Mouse (Mus musculus): ENCODE data around the gene Txnrd3. TPM values are rescaled to one million over a fixed set of nuclear protein-coding genes. Genes with fewer than 3 reads are reported as not detected.

Txnrd3 gene
- polyA plus RNA-seq (2015; fragmentation: Nextera tagmentation; extraction: Ambion mirVana), result 12.8 and 13.8 TPM in 2 replicates

GRCm38 (mm10) chr6:89643798-89644270 is at the start of gene Txnrd3:
Txnrd3 (plus strand) TSS chr6:89643988.
- H3K36me3 ChIP-seq, result no peaks in the 10 kb centered on the region
- peak within 1 kb of the TSS; percentile 74 for H3K4me2 ChIP-seq
- peak; percentile 90 for ATAC-seq (ENCODE audit: low FRiP score)
- peaks cover 14% of the 10 kb centered on the region for H3K4me1 ChIP-seq (replicated peaks)
- no peaks in the 10 kb centered on the region for H3K9me3 ChIP-seq
- 1% methylated on average over 40 of the region's 51 CpGs for WGBS
- no peaks in the 10 kb centered on the region for H3K27me3 ChIP-seq
- H3K4me3 ChIP-seq, result peak within 1 kb of the TSS; percentile 71
- H3K9ac ChIP-seq, result peak within 1 kb of the TSS; percentile 78
- H3K27ac ChIP-seq, result peak within 1 kb of the TSS; percentile 90

- ATAC-seq (ENCODE audit: low FRiP score), result peak; percentile 99
- H3K4me3 ChIP-seq, result peak within 1 kb of the TSS; percentile 73
- under 1% methylated on average over 56 of the region's 56 CpGs for WGBS
Observed at GRCm38 (mm10) chr6:89595018-89595776, 48.6 kb upstream of the Txnrd3 start, which contains the start of gene Chchd6. Chchd6 (minus strand) TSS chr6:89595652.

GRCm38 (mm10) chr6:89595777-89596146 is 48.0 kb upstream of the Txnrd3 start:
- Histone ChIP-seq H3K9ac (no peak overlapping the region), H3K9me3 (peaks cover 4% of the 10 kb centered on the region; the same call in 1 of the 2 replicates), H3K36me3 (no peaks in the 10 kb centered on the region), H3K4me1 (replicated peaks) (peaks cover 9% of the 10 kb centered on the region), H3K27me3 (no peaks in the 10 kb centered on the region), H3K4me3 (peak overlapping the region; percentile 73), H3K27ac (no peak overlapping the region), H3K4me2 (peak overlapping the region; percentile 70)
- WGBS, result 23% methylated on average over 5 of the region's 5 CpGs
- peak; percentile 58 for ATAC-seq (ENCODE audit: low FRiP score)

More at GRCm38 (mm10) chr6:89595018-89595776, 48.6 kb upstream of the Txnrd3 start, which contains the start of gene Chchd6:
- no peaks in the 10 kb centered on the region for H3K27me3 ChIP-seq
- H3K9me3 ChIP-seq, result peaks cover 3% of the 10 kb centered on the region; the same call in 1 of the 2 replicates
- peak within 1 kb of the TSS; percentile 75 for H3K27ac ChIP-seq
- H3K4me1 ChIP-seq (replicated peaks), result peaks cover 9% of the 10 kb centered on the region
- no peaks in the 10 kb centered on the region for H3K36me3 ChIP-seq
- peak within 1 kb of the TSS; percentile 70 for H3K4me2 ChIP-seq
- peak within 1 kb of the TSS; percentile 87 for H3K9ac ChIP-seq

GRCm38 (mm10) chr6:89596510-89596909 is 47.3 kb upstream of the Txnrd3 start:
- no peaks in the 10 kb centered on the region for H3K36me3 ChIP-seq
- H3K4me1 ChIP-seq (replicated peaks), result peaks cover 9% of the 10 kb centered on the region
- no peak overlapping the region for H3K27ac ChIP-seq
- no peak for ATAC-seq (ENCODE audit: low FRiP score)
- H3K4me2 ChIP-seq, result no peak overlapping the region
- H3K4me3 ChIP-seq, result no peak overlapping the region
- no peaks in the 10 kb centered on the region for H3K27me3 ChIP-seq
- H3K9me3 ChIP-seq, result peaks cover 4% of the 10 kb centered on the region; the same call in 1 of the 2 replicates
- WGBS, result 97% methylated on average over 1 of the region's 1 CpGs
- no peak overlapping the region for H3K9ac ChIP-seq

- Histone ChIP-seq H3K27ac (no peak overlapping the region), H3K4me2 (no peak overlapping the region), H3K4me1 (replicated peaks) (no peaks in the 10 kb centered on the region), H3K36me3 (no peaks in the 10 kb centered on the region), H3K9ac (no peak overlapping the region), H3K4me3 (no peak overlapping the region), H3K9me3 (no peaks in the 10 kb centered on the region), H3K27me3 (no peaks in the 10 kb centered on the region)
- 51% methylated on average over 3 of the region's 3 CpGs for WGBS
- ATAC-seq (ENCODE audit: low FRiP score), result no peak
Observed at GRCm38 (mm10) chr6:89606096-89606495, 37.7 kb upstream of the Txnrd3 start.

GRCm38 (mm10) chr6:89607999-89608398 is 35.8 kb upstream of the Txnrd3 start:
- Histone ChIP-seq H3K4me1 (replicated peaks) (peaks cover 2% of the 10 kb centered on the region), H3K27ac (no peak overlapping the region), H3K36me3 (no peaks in the 10 kb centered on the region), H3K4me2 (no peak overlapping the region), H3K27me3 (no peaks in the 10 kb centered on the region), H3K9me3 (no peaks in the 10 kb centered on the region), H3K9ac (no peak overlapping the region), H3K4me3 (no peak overlapping the region)
- ATAC-seq (ENCODE audit: low FRiP score), result no peak
- 52% methylated on average over 4 of the region's 4 CpGs for WGBS

- Histone ChIP-seq H3K4me3 (no peak overlapping the region), H3K4me2 (no peak overlapping the region), H3K27me3 (no peaks in the 10 kb centered on the region), H3K4me1 (replicated peaks) (peaks cover 30% of the 10 kb centered on the region), H3K9me3 (no peaks in the 10 kb centered on the region), H3K27ac (peak overlapping the region; percentile 96), H3K36me3 (no peaks in the 10 kb centered on the region), H3K9ac (peak overlapping the region; percentile 56)
- ATAC-seq (ENCODE audit: low FRiP score), result peak; percentile 94
- 22% methylated on average over 15 of the region's 15 CpGs for WGBS
Observed at GRCm38 (mm10) chr6:89613336-89614106, 30.3 kb upstream of the Txnrd3 start.

GRCm38 (mm10) chr6:89614107-89614471 is 29.7 kb upstream of the Txnrd3 start:
- peak overlapping the region; percentile 56 for H3K9ac ChIP-seq
- ATAC-seq (ENCODE audit: low FRiP score), result peak; percentile 55
- no peak overlapping the region for H3K4me2 ChIP-seq
- H3K27me3 ChIP-seq, result no peaks in the 10 kb centered on the region
- peak overlapping the region; percentile 96 for H3K27ac ChIP-seq
- WGBS, result 24% methylated on average over 2 of the region's 2 CpGs
- peaks cover 30% of the 10 kb centered on the region for H3K4me1 ChIP-seq (replicated peaks)
- H3K9me3 ChIP-seq, result no peaks in the 10 kb centered on the region
- H3K4me3 ChIP-seq, result no peak overlapping the region
- H3K36me3 ChIP-seq, result no peaks in the 10 kb centered on the region

- Histone ChIP-seq H3K4me2 (no peak overlapping the region), H3K4me1 (replicated peaks) (peaks cover 30% of the 10 kb centered on the region), H3K27ac (peak overlapping the region; percentile 96), H3K9me3 (no peaks in the 10 kb centered on the region), H3K9ac (peak overlapping the region; percentile 56), H3K36me3 (no peaks in the 10 kb centered on the region), H3K4me3 (no peak overlapping the region), H3K27me3 (no peaks in the 10 kb centered on the region)
- no peak for ATAC-seq (ENCODE audit: low FRiP score)
- 75% methylated on average over 7 of the region's 7 CpGs for WGBS
Observed at GRCm38 (mm10) chr6:89614596-89615372, 29.0 kb upstream of the Txnrd3 start.

GRCm38 (mm10) chr6:89615373-89615755 is 28.4 kb upstream of the Txnrd3 start:
- H3K27me3 ChIP-seq, result no peaks in the 10 kb centered on the region
- no peak overlapping the region for H3K4me3 ChIP-seq
- H3K4me1 ChIP-seq (replicated peaks), result peaks cover 30% of the 10 kb centered on the region
- ATAC-seq (ENCODE audit: low FRiP score), result no peak
- H3K36me3 ChIP-seq, result no peaks in the 10 kb centered on the region
- no peaks in the 10 kb centered on the region for H3K9me3 ChIP-seq
- no peak overlapping the region for H3K4me2 ChIP-seq
- peak overlapping the region; percentile 96; the same call in 1 of the 2 replicates for H3K27ac ChIP-seq
- no peak overlapping the region for H3K9ac ChIP-seq
- WGBS, result 20% methylated on average over 7 of the region's 7 CpGs

- no peak overlapping the region for H3K4me2 ChIP-seq
- no peak for ATAC-seq (ENCODE audit: low FRiP score)
Observed at GRCm38 (mm10) chr6:89622647-89623046, 21.1 kb upstream of the Txnrd3 start.

More at GRCm38 (mm10) chr6:89622647-89623046, 21.1 kb upstream of the Txnrd3 start:
- 87% methylated on average over 3 of the region's 3 CpGs for WGBS
- Histone ChIP-seq H3K36me3 (no peaks in the 10 kb centered on the region), H3K4me3 (no peak overlapping the region), H3K27ac (no peak overlapping the region), H3K9me3 (no peaks in the 10 kb centered on the region), H3K27me3 (no peaks in the 10 kb centered on the region), H3K9ac (no peak overlapping the region), H3K4me1 (replicated peaks) (no peaks in the 10 kb centered on the region)
